Mouse (Mus musculus) forebrain, embryonic 16.5 days (tissue): ENCODE data around the gene Cd2. TPM values are rescaled to one million over a fixed set of nuclear protein-coding genes. Genes with fewer than 3 reads are reported as not detected.

Experiments
- ATAC-seq: fragments of 200-750 bp; cut with Nextera tagmentation; 2 replicates; pipeline ENCODE4 v1.8.0; 2017; ENCODE audit warnings: mild to moderate bottlenecking, moderate library complexity
- H3K27ac ChIP-seq: fragments of 300-500 bp; sonication (generic); 2 replicates; pipeline ENCODE4 v1.5.1; 2014; ENCODE audit warnings: low read length, control low read depth
- H3K27me3 ChIP-seq: fragments of 300-500 bp; sonication (generic); replicated peaks from 2 replicates; pipeline ENCODE4 v1.6.1; 2014; ENCODE audit warnings: low read length; ENCODE audit not compliant: control insufficient read depth, insufficient read depth
- H3K36me3 ChIP-seq: fragments of 300-500 bp; sonication (generic); 2 replicates; pipeline ENCODE4 v1.6.1; 2014; ENCODE audit not compliant: control insufficient read depth, insufficient read depth
- H3K4me1 ChIP-seq: fragments of 300-500 bp; sonication (generic); replicated peaks from 2 replicates; pipeline ENCODE4 v1.6.1; 2014; ENCODE audit warnings: low read length; ENCODE audit not compliant: control insufficient read depth, insufficient read depth
- H3K4me2 ChIP-seq: fragments of 300-500 bp; sonication (generic); 2 replicates; pipeline ENCODE4 v1.6.1; 2014; ENCODE audit warnings: mild to moderate bottlenecking, low read length, control low read depth
- H3K4me3 ChIP-seq: fragments of 300-500 bp; sonication (generic); replicated peaks from 2 replicates; pipeline ENCODE4 v1.5.1; 2014; ENCODE audit warnings: mild to moderate bottlenecking, low read length, control low read depth
- H3K9ac ChIP-seq: fragments of 300-500 bp; sonication (generic); replicated peaks from 2 replicates; pipeline ENCODE4 v1.6.1; 2014; ENCODE audit warnings: low read depth, low read length, control low read depth
- H3K9me3 ChIP-seq: fragments of 300-500 bp; sonication (generic); 2 replicates; pipeline ENCODE4 v1.6.1; 2016; ENCODE audit warnings: low read length; ENCODE audit not compliant: control insufficient read depth
- WGBS: fragments of 180-500 bp; shearing (Covaris S2); extraction: QIAGEN DNeasy Blood & Tissue Kit; methylation state at CpG from one replicate; pipeline ENCODE4 v1.1.7; 2014; 5-methylcytosine and 5-hydroxymethylcytosine counted together
- polyA plus RNA-seq: library from polyadenylated mRNA; unstranded; fragments of >200 nt; fragmentation: Nextera tagmentation; extraction: Ambion mirVana; gene quantifications from 2 replicates; pipeline ENCODE4 v1.2.1, GENCODE M21; 2015

The Cd2 gene
- polyA plus RNA-seq, 1 experiment from 2014 or later, result 0.37 TPM

DNA sequence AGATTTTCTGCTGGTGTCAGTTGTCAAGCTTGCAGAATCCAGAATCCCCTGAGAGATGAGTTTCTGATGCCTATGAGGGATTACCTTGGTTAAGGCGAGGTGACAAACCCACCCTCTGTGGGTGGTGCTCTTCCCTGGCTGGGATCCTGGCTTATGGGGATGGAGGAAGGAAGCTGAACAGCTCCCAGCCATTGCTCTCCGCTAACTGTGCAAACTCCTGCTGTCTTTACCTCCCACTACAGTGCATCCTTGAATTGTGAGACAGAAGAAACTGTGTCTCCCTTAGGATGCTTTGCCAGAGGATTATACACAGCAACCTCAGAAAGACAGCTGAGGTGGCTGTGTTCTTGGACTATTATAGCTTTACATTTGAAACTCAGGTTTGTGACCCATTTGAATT lies 28.8 kb downstream of the Cd2 start:
- Histone ChIP-seq H3K9ac (no peak overlapping the region), H3K27me3 (no peaks in the 10 kb centered on the region), H3K4me1 (no peaks in the 10 kb centered on the region; the same call in 1 of the 2 replicates), H3K27ac (no peak overlapping the region), H3K36me3 (no peaks in the 10 kb centered on the region), H3K4me2 (no peak overlapping the region), H3K9me3 (no peaks in the 10 kb centered on the region), H3K4me3 (no peak overlapping the region)
- 65% methylated on average over 2 of the region's 2 CpGs for WGBS
- ATAC-seq, result no peak

DNA sequence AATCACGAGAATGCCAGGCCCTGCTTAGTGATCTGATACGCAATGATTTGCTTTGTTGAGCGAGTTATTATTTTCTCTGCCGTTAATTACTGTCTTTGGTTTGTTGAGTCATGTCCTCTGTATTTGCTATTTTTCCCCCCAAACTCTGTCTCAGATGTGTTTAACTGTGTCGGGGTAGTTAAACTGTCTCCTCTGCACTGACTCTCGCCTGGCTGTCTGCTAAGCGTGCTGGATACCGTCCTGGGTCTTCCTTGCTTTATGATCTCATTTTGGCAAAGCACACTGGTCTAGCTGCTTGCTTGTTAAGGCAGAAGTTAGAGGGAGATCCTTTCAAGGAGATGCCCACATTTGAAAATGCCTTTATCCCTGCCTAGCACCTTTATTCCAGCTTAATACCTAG lies 31.6 kb downstream of the Cd2 start:
- no peaks in the 10 kb centered on the region for H3K36me3 ChIP-seq
- H3K9ac ChIP-seq, result no peak overlapping the region
- no peaks in the 10 kb centered on the region for H3K27me3 ChIP-seq
- H3K9me3 ChIP-seq, result no peaks in the 10 kb centered on the region
- H3K4me2 ChIP-seq, result no peak overlapping the region
- ATAC-seq, result peak; percentile 52; the same call in 1 of the 2 replicates
- H3K4me3 ChIP-seq, result no peak overlapping the region
- WGBS, result 64% methylated on average over 8 of the region's 8 CpGs
- no peaks in the 10 kb centered on the region; the same call in 1 of the 2 replicates for H3K4me1 ChIP-seq
- no peak overlapping the region for H3K27ac ChIP-seq

DNA sequence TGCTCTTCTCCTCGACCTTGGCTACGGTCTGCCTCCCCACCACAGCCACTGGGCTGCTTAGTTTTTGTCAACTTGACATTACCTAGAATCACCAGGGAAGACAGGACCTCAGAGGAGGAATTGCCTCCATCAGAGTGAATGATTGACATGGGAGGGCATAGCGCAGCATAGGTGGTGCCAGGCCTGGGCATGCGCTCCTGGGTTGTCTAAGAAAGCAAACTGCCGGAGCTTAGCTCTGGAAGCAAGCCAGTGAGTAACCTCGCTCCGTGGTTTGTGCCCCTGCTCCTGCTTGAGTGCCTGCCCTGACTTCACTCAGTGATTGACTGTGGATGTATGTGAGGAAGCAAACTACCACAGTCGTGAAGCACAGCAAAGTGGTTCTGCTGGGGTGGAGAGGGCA lies 35.6 kb downstream of the Cd2 start:
- Histone ChIP-seq H3K36me3 (no peaks in the 10 kb centered on the region), H3K27ac (no peak overlapping the region), H3K4me1 (no peaks in the 10 kb centered on the region; the same call in 1 of the 2 replicates), H3K4me3 (no peak overlapping the region), H3K9ac (no peak overlapping the region), H3K27me3 (no peaks in the 10 kb centered on the region), H3K4me2 (no peak overlapping the region), H3K9me3 (no peaks in the 10 kb centered on the region)
- no peak for ATAC-seq
- 74% methylated on average over 8 of the region's 8 CpGs for WGBS

DNA sequence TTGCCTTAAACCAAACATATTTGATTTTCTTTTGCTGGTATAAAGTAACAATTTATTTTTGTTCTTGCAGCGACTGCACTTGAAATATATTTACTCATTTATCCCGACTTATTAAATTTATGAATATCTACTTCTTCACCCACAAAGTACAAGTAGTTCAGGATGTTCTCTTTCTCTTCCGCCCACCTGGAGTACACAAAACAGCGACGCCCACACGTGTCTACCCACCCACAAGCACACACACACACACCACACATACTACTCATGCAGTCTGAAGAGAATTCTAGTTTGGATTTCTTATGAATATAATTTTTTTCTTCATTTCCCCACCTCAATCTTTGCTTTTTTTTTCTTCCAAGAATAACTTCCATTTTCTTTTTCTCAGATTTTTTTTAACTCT lies 37.9 kb downstream of the Cd2 start:
- no peaks in the 10 kb centered on the region for H3K9me3 ChIP-seq
- no peaks in the 10 kb centered on the region for H3K36me3 ChIP-seq
- no peak overlapping the region for H3K4me3 ChIP-seq
- no peak overlapping the region for H3K9ac ChIP-seq
- H3K4me1 ChIP-seq, result no peaks in the 10 kb centered on the region
- no peak overlapping the region for H3K4me2 ChIP-seq
- ATAC-seq, result no peak
- 94% methylated on average over 6 of the region's 6 CpGs for WGBS
- H3K27me3 ChIP-seq, result no peaks in the 10 kb centered on the region
- H3K27ac ChIP-seq, result no peak overlapping the region

DNA sequence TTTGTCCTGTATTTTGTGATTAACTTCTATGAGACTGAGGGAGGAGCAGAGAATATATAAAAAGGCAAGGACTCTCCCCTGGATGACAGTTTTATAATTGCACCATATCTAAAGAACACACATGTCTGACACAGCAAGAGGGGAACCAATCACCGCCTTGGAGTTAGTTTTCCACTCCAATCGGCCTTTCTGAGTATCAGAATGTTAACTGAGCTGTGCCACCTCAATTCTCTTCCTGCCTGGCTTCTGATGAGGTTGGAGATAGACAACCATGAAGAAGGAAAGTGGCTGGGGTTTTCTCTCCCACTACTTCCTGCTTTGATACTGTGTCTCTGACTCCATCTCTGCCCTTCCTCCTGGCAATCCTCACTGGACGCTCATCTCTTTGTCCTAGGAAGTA lies 42.5 kb downstream of the Cd2 start:
- H3K9me3 ChIP-seq, result no peaks in the 10 kb centered on the region
- WGBS, result 79% methylated on average over 3 of the region's 3 CpGs
- no peaks in the 10 kb centered on the region for H3K27me3 ChIP-seq
- H3K4me2 ChIP-seq, result no peak overlapping the region
- no peaks in the 10 kb centered on the region for H3K36me3 ChIP-seq
- ATAC-seq, result no peak
- no peak overlapping the region for H3K4me3 ChIP-seq
- no peaks in the 10 kb centered on the region for H3K4me1 ChIP-seq
- no peak overlapping the region for H3K9ac ChIP-seq
- H3K27ac ChIP-seq, result no peak overlapping the region

DNA sequence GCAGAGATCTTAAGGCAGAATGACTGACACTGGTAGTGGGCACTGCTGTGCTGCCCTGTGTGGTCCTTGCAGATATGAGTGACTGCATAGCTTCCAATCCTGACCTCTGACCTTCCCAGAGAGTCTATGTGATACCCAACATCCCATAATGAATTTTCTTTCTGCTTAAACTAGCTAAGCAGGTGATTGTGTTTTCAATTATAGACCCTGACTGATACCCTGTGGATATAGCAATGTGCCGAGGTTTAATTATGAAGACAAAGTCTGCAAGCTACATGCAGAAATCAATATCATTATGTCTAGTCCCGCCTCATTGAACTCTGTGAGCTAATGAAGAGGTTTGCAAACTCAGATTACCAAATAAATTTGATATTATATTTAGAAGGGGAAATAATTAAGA lies 44.7 kb downstream of the Cd2 start:
- H3K4me3 ChIP-seq, result no peak overlapping the region
- WGBS, result 77% methylated on average over 2 of the region's 2 CpGs
- H3K4me2 ChIP-seq, result no peak overlapping the region
- H3K27ac ChIP-seq, result no peak overlapping the region
- no peaks in the 10 kb centered on the region for H3K36me3 ChIP-seq
- H3K4me1 ChIP-seq, result no peaks in the 10 kb centered on the region
- no peaks in the 10 kb centered on the region for H3K27me3 ChIP-seq
- no peak for ATAC-seq
- H3K9me3 ChIP-seq, result no peaks in the 10 kb centered on the region
- H3K9ac ChIP-seq, result no peak overlapping the region

DNA sequence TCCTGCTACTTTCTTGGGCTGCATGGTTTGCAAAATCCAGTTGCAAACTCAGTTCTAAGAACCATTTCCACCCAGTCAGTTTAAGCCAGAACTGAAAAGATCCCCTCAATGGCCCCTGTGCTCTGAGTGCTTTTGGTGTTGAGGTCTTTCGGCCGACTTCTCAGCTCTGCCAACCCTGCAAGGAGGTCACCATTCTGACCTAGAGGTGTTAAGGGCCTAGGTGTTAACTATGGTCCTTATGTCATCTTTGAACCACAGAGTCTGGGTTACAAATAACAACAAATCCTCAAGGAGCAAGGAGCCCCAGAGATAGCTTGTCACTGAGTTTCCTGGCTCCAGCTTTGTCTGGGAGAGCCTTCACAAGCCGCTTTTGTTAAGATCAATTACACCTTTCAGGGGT lies 45.9 kb downstream of the Cd2 start:
- Histone ChIP-seq H3K4me1 (peaks cover 5% of the 10 kb centered on the region; the same call in 1 of the 2 replicates), H3K4me2 (no peak overlapping the region), H3K4me3 (no peak overlapping the region), H3K9ac (no peak overlapping the region), H3K27ac (no peak overlapping the region), H3K9me3 (no peaks in the 10 kb centered on the region), H3K36me3 (no peaks in the 10 kb centered on the region), H3K27me3 (no peaks in the 10 kb centered on the region)
- WGBS, result 80% methylated on average over 3 of the region's 3 CpGs
- ATAC-seq, result no peak

DNA sequence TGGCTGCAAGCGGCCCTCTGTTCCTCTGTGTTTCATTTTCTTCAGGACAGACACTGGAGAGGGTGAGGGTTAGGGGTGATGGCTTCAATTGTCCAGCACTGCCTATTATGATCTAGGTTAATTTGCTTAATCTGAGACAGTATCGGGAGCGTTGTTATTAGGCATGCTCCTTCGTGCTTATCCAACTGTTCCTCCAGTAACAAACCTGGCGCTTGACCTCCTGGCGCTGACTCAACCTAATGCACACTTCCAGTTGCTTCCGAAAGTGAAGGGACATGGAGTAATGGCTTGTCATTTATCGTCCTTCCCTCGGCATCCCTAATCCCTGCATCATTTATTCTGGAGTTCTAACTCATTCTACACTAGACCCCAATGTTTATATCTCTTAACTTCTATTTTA lies 46.9 kb downstream of the Cd2 start:
- Histone ChIP-seq H3K9me3 (no peaks in the 10 kb centered on the region), H3K4me2 (no peak overlapping the region), H3K36me3 (no peaks in the 10 kb centered on the region), H3K4me1 (peaks cover 5% of the 10 kb centered on the region; the same call in 1 of the 2 replicates), H3K27ac (no peak overlapping the region), H3K9ac (no peak overlapping the region), H3K27me3 (no peaks in the 10 kb centered on the region), H3K4me3 (no peak overlapping the region)
- 80% methylated on average over 9 of the region's 9 CpGs for WGBS
- no peak for ATAC-seq

DNA sequence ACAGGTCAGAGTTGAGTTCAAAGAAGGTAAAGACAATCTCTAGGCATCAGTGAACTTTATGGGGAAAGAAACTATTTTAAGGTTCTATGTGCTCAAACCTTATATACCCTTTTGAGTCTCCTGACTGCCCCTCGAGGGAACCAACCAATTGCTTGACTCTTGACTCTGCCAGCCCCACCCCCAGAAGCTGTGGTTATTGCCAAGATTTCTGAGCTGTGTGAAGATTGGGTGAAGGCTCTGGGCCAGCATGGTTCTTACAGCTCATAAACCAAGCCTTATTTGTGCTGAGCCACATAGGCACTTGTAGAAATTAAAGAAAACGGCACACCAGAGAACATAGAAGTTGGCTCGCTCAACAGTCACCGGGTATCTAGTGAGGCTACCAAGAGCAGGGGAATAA lies 48.5 kb downstream of the Cd2 start:
- no peak overlapping the region for H3K27ac ChIP-seq
- H3K4me3 ChIP-seq, result no peak overlapping the region
- no peak overlapping the region for H3K9ac ChIP-seq
- H3K4me2 ChIP-seq, result no peak overlapping the region
- H3K9me3 ChIP-seq, result no peaks in the 10 kb centered on the region
- 83% methylated on average over 4 of the region's 4 CpGs for WGBS
- no peaks in the 10 kb centered on the region for H3K27me3 ChIP-seq
- no peak for ATAC-seq
- no peaks in the 10 kb centered on the region for H3K36me3 ChIP-seq
- peaks cover 5% of the 10 kb centered on the region; the same call in 1 of the 2 replicates for H3K4me1 ChIP-seq

DNA sequence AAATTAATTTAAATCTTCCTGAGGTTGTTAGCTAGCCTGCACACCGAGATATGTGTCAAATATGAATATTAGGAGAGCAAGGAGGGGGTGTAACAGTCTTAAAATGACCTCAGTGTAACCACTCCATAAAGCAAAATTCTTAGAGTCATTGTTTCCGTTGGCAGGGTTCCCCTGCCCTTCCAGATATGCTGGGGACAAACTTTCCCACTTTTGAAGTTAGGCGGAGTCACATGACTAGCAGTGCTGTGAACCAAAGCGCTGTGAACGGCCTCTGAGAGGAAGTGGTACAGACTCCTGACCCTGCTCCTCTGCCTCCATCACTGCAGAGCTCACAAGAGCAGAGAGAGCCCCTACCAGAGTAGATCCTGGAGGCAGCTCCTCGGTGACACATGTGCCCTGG lies 49.0 kb downstream of the Cd2 start:
- H3K36me3 ChIP-seq, result no peaks in the 10 kb centered on the region
- no peak for ATAC-seq
- H3K27me3 ChIP-seq, result no peaks in the 10 kb centered on the region
- no peaks in the 10 kb centered on the region for H3K9me3 ChIP-seq
- H3K4me2 ChIP-seq, result no peak overlapping the region
- H3K4me3 ChIP-seq, result no peak overlapping the region
- peaks cover 5% of the 10 kb centered on the region; the same call in 1 of the 2 replicates for H3K4me1 ChIP-seq
- 92% methylated on average over 6 of the region's 6 CpGs for WGBS
- no peak overlapping the region for H3K9ac ChIP-seq
- no peak overlapping the region for H3K27ac ChIP-seq
